Mouse (Mus musculus) mouse trophoblast stem cell (cell line): ENCODE results near the gene F13a1.

Experiments
- in situ Hi-C, 2 experiments: fragments of 300-500 bp; cut with MseI, MboI; formaldehyde crosslinking; loops; 2 replicates in 1 of 2; 3 replicates in 1 of 2; pipeline ENCODE4 v1.15.1; 2025

Gene F13a1

GRCm38 (mm10) chr13:36953676-36954075, 96.4 kb downstream of the F13a1 start:
- in situ Hi-C loops, result no loop called here

- in situ Hi-C loops, result no loop called here
These were observed 108.2 kb downstream of the F13a1 start for GRCm38 (mm10) chr13:36941891-36942290.

GRCm38 (mm10) chr13:36932066-36932465, 118.0 kb downstream of the F13a1 start:
- in situ Hi-C loops, result no loop called here

- in situ Hi-C loops, result no loop called here
These were observed 130.3 kb downstream of the F13a1 start for GRCm38 (mm10) chr13:36919737-36920136.

- in situ Hi-C loops, result no loop called here
These were observed 146.2 kb downstream of the F13a1 start for GRCm38 (mm10) chr13:36903885-36904284.

GRCm38 (mm10) chr13:36903447-36903846, 146.6 kb downstream of the F13a1 start:
- in situ Hi-C loops, result no loop called here

DNA sequence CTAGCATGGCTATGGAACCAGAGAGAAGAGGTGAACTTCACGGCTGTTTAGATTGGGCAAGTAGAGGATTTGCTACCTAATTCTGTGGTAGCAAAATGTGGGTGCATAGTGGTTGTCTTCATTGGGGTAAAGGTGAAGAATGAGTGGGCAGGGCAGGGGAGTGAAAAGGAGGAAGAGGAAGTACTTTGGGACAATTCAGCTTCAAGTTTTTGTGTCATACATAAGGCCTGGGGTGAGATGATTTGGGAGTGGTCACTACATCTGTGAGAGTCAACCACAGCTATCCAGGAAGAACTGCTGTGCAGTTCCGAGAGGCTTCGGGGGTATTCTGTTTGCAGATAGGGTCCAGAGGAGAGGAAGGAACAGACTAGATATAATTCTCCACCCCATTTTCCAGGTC, 148.4 kb downstream of the F13a1 start:
- in situ Hi-C loops, result no loop called here

GRCm38 (mm10) chr13:36901016-36901415, 149.0 kb downstream of the F13a1 start:
- in situ Hi-C loops, result no loop called here

DNA sequence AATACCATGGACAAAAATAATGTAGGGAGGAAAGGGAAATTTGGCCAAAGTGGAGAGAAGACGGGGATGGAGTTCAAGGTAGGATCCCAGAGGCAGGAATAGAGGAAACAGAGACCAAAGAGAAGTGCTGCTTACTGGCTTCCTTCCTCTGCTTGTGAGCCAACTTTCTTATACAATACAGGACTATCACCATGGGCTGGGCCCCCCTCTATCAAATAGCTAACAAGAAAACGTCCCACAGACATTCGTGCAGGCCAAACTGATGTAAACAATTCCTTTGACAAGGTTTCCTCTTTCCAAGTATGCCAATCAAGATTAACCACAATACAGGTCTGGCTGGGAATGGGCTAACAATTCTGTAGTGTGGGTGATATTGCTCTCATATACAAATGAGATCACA, 154.0 kb downstream of the F13a1 start:
- in situ Hi-C loops, result no loop called here

DNA sequence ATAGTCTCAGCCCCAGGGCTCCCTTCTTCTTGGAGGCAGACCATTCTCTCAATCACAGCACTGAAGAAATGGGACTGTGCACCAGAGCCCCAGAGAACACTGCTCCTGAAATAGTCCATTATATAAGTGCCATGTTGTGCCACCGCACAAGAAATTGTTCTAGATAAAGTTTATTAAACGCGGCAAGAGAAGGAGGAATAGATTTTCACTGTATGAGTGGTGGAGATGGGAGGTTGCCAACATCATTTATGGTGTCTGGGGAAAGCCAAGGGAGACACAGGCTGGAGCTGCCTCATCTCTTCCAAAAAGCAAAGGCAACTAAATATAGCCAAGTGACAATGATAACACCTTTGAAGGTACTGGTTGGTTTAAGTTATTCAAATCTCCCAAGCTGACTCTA, 156.3 kb downstream of the F13a1 start:
- in situ Hi-C loops, result no loop called here

- in situ Hi-C loops, result no loop called here
These were observed 157.8 kb downstream of the F13a1 start for GRCm38 (mm10) chr13:36892216-36892615.

DNA sequence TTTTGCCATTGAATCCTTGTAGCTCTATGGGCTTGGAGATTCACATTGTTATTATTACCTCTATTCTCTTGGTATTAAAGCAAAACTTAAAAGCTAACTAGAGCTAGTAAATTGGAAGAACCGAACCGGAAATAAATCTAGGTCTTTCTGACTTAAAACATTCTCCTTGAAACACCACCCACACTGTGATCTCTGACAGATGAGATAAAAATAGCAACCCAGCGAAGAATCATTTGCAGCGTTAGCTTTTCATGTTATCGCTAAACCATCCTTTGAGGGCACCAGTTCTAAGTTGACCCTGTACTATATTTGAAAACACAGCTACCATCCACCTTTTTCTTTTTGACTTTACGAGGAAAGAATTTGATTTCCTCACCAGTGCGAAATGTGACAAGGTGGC, 164.1 kb downstream of the F13a1 start:
- in situ Hi-C loops, result no loop called here

DNA sequence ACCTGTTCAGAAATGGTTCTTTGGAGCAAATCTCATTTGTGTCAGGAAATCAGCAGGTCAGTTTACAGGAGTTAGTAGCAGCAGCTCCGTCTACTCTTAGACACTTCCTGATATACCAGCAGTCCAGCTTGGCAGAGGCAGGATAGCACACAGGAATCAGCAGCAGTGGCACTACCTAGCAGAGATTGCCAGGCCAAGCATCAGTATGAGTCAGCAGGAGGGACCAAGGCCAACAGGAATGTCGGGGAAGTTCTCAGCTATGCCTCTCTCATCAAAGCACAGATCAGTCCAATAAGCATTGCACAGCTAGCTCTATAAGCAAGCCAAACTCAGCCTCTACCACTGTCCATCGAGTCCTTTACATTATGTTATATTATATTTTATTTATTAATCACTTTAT, 210.9 kb downstream of the F13a1 start:
- in situ Hi-C loops, result no loop called here
